Comparison of ENCODE assay signal across 9 mouse cellular contexts in the genomic region with DNA sequence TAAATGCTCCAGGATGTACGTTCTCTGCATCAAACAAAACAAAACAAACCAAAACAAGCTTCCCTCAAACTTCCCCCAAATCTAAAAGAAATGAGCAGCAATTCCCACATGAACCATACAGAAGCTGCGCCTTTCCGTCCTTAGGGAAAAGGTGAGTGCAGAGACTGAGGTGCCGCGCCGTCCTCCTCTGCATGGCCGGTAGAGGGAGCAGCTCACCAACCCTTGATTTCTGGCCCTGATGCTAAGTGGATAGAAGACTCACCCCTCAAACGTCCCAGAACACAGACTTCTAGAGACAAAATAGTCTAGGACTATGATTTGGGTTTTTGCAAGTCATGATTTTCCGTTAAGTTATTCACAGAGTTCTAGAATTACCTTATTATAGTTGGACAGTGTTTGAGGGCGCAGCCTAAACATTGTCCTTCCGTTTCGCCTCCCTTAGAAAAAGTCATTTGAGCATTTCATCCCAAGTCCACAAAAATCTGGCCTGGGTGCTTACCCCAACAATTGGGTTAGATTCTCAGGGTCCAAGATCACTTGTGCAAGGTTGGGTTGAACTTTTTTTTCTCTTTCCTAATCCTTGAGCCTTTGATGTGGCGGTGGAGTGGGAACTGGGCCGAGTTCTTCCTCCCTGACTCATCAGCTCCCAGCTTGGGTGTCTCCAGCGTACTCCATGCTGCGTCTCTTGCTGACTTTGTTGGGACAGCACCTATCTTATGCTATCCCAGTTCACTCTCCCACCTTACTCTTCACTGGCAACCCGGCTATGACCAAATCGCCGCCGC. TPM values are rescaled to one million over a fixed set of nuclear protein-coding genes. Genes with fewer than 3 reads are reported as not detected.
DNase-seq lines count a peak whose midpoint lies in the region; ATAC-seq and TF ChIP-seq lines count a peak whose summit lies in the region.
"Had no signal": no experiment of that assay in that cellular context is flagged by ENCODE, and none has a peak within 500 bp of the region (broad histone marks: within the 10 kb centered on the region; RNA-seq: fewer than 3 reads in every experiment).

No protein-coding gene starts in this region.

- H3K9ac ChIP-seq in heart, adult 2 months (ENCODE audit: low read depth, low read length), result no peak overlapping the region
- no peak overlapping the region for H3K9ac ChIP-seq in heart, embryonic 11.5 days (ENCODE audit: low read depth, low read length)
- H3K9ac ChIP-seq in forebrain, embryonic 14.5 days (ENCODE audit: low read length), result no peak overlapping the region
- no peak overlapping the region for H3K9ac ChIP-seq in liver, embryonic 14.5 days (replicated peaks)
- H3K9ac ChIP-seq: stomach, embryonic 15.5 days had no signal

- 0 out of 2 replicates have a peak, but pooled peaks have one; percentile 55 for TF ChIP-seq EP300 in heart, adult 2 months (IDR thresholded peaks at IDR 0.05; ENCODE audit: insufficient read depth, low read depth, low read length)
- TF ChIP-seq EP300 in liver, embryonic 14.5 days (IDR thresholded peaks at IDR 0.05; ENCODE audit: low read depth), result no peak

- intact Hi-C loops in heart, adult 2 months (cut with DNase I), result no loop called here

- ATAC-seq in heart, embryonic 11.5 days (replicated peaks; ENCODE audit: insufficient number of reproducible peaks, low FRiP score, low TSS enrichment), result no peak
- no peak for ATAC-seq in forebrain, embryonic 14.5 days
- no peak for ATAC-seq in liver, embryonic 14.5 days (ENCODE audit: insufficient read depth)

- TF ChIP-seq CTCF in heart, adult 2 months (IDR thresholded peaks at IDR 0.05), result peak; percentile 93
- peak; percentile 86 for TF ChIP-seq CTCF in C2C12 (IDR thresholded peaks at IDR 0.05; ENCODE audit: control insufficient read depth, insufficient read depth, insufficient read length)
- TF ChIP-seq CTCF in liver, embryonic 14.5 days (IDR thresholded peaks at IDR 0.05; ENCODE audit: low read depth), result peak; percentile 92

- H3K79me3 ChIP-seq in C2C12 (ENCODE audit: low read depth), result no peaks in the 10 kb centered on the region

- DNase-seq in heart, adult 2 months, result peak; percentile 64 to 72
- peak; percentile 81 to 87 for DNase-seq in adrenal gland, postnatal 36 days
- peak; percentile 69 for DNase-seq in forebrain, embryonic 14.5 days (ENCODE audit: low spot score)
- peak; percentile 36 to 62 for DNase-seq in kidney, adult 8-10 months
- DNase-seq in liver, embryonic 14.5 days (ENCODE audit: low read depth in 3 of 3, low spot score in 3 of 3), result no peak
- DNase-seq in right cerebral cortex, postnatal 4 days, result peak; percentile 57

- H3K4me1 ChIP-seq in heart, adult 2 months (ENCODE audit: control insufficient read depth, insufficient read depth, low read length), result no peaks in the 10 kb centered on the region
- H3K4me1 ChIP-seq in heart, embryonic 11.5 days (ENCODE audit: control insufficient read depth, insufficient read depth, low read length), result no peaks in the 10 kb centered on the region
- H3K4me1 ChIP-seq in forebrain, embryonic 14.5 days (ENCODE audit: control insufficient read depth, insufficient read depth, low read length), result no peaks in the 10 kb centered on the region
- no peaks in the 10 kb centered on the region for H3K4me1 ChIP-seq in liver, embryonic 14.5 days (replicated peaks; ENCODE audit: control insufficient read depth in 2 of 2, insufficient read depth in 2 of 2, low read length in 1 of 2)
- H3K4me1 ChIP-seq: stomach, embryonic 15.5 days had no signal

- H3K4me2 ChIP-seq in heart, embryonic 11.5 days, result no peak overlapping the region
- no peak overlapping the region for H3K4me2 ChIP-seq in forebrain, embryonic 14.5 days (ENCODE audit: low read length)
- H3K4me2 ChIP-seq in liver, embryonic 14.5 days (ENCODE audit: low read depth), result no peak overlapping the region
- H3K4me2 ChIP-seq: stomach, embryonic 15.5 days had no signal

- H3K36me3 ChIP-seq in heart, adult 2 months (ENCODE audit: control insufficient read depth, insufficient read depth, low read length), result no peaks in the 10 kb centered on the region
- H3K36me3 ChIP-seq in heart, embryonic 11.5 days (ENCODE audit: control insufficient read depth, insufficient read depth, low read length), result no peaks in the 10 kb centered on the region
- no peaks in the 10 kb centered on the region for H3K36me3 ChIP-seq in C2C12 (ENCODE audit: control insufficient read depth, insufficient read depth)
- H3K36me3 ChIP-seq in forebrain, embryonic 14.5 days (ENCODE audit: control insufficient read depth, insufficient read depth, low read length), result no peaks in the 10 kb centered on the region
- no peaks in the 10 kb centered on the region for H3K36me3 ChIP-seq in liver, embryonic 14.5 days (replicated peaks; ENCODE audit: control insufficient read depth, insufficient read depth, low read depth)
- H3K36me3 ChIP-seq: stomach, embryonic 15.5 days had no signal

- no peak for TF ChIP-seq POLR2A in heart, adult 2 months (IDR thresholded peaks at IDR 0.05; ENCODE audit: insufficient read depth, low read depth, low read length)

- H3K9me3 ChIP-seq in heart, embryonic 11.5 days (replicated peaks; ENCODE audit: control insufficient read depth, low read length), result no peaks in the 10 kb centered on the region
- no peaks in the 10 kb centered on the region for H3K9me3 ChIP-seq in forebrain, embryonic 14.5 days (replicated peaks; ENCODE audit: control insufficient read depth, low read length)
- no peaks in the 10 kb centered on the region for H3K9me3 ChIP-seq in liver, embryonic 14.5 days (ENCODE audit: control insufficient read depth, low read length)
- H3K9me3 ChIP-seq: stomach, embryonic 15.5 days had no signal

- H3K79me2 ChIP-seq in heart, adult 2 months (replicated peaks; ENCODE audit: control insufficient read depth, insufficient read depth, low read length), result no peaks in the 10 kb centered on the region
- no peaks in the 10 kb centered on the region for H3K79me2 ChIP-seq in C2C12 (ENCODE audit: control insufficient read depth, insufficient read depth)

- no peak overlapping the region for H3ac ChIP-seq in C2C12 (ENCODE audit: control insufficient read depth, insufficient read length, low read depth)

- H3K27me3 ChIP-seq in heart, adult 2 months (ENCODE audit: control insufficient read depth, insufficient read depth, low read length), result 0 out of 2 replicates have a peak, but pooled peaks cover 1% of the 10 kb centered on the region
- H3K27me3 ChIP-seq in heart, embryonic 11.5 days (ENCODE audit: control insufficient read depth, insufficient read depth, low read length), result peaks cover 5% of the 10 kb centered on the region
- no peaks in the 10 kb centered on the region for H3K27me3 ChIP-seq in C2C12 (ENCODE audit: control insufficient read depth, insufficient read depth, insufficient read length)
- no peaks in the 10 kb centered on the region for H3K27me3 ChIP-seq in forebrain, embryonic 14.5 days (replicated peaks; ENCODE audit: control insufficient read depth, insufficient read depth, low read length)
- no peaks in the 10 kb centered on the region; the same call in 1 of the 2 replicates for H3K27me3 ChIP-seq in liver, embryonic 14.5 days (ENCODE audit: control insufficient read depth, insufficient read depth, low read length)

- H3K4me3 ChIP-seq in heart, adult 2 months, result no peak overlapping the region
- H3K4me3 ChIP-seq in heart, embryonic 11.5 days (ENCODE audit: low read depth, low read length), result no peak overlapping the region
- H3K4me3 ChIP-seq in C2C12 (ENCODE audit: insufficient read depth, poor library complexity, severe bottlenecking), result no peak overlapping the region
- H3K4me3 ChIP-seq in forebrain, embryonic 14.5 days (ENCODE audit: low read depth, low read length), result no peak overlapping the region
- no peak overlapping the region for H3K4me3 ChIP-seq in liver, embryonic 14.5 days (ENCODE audit: insufficient read depth in 1 of 2, low read depth in 2 of 2, low read length in 2 of 2)
- H3K4me3 ChIP-seq: stomach, embryonic 15.5 days had no signal

- 48% methylated on average over 20 of the region's 20 CpGs for WGBS in heart, adult 2 months
- WGBS in heart, embryonic 11.5 days (ENCODE audit: insufficient replicate concordance), result 49% methylated on average over 20 of the region's 20 CpGs
- WGBS in forebrain, embryonic 14.5 days, result 56% methylated on average over 20 of the region's 20 CpGs
- WGBS in liver, embryonic 14.5 days (ENCODE audit: insufficient replicate concordance), result 49% methylated on average over 20 of the region's 20 CpGs

- no peak overlapping the region for H3K27ac ChIP-seq in heart, adult 2 months
- H3K27ac ChIP-seq in heart, embryonic 11.5 days (ENCODE audit: low read depth, low read length), result no peak overlapping the region
- H3K27ac ChIP-seq in forebrain, embryonic 14.5 days (ENCODE audit: low read depth, low read length), result no peak overlapping the region
- no peak overlapping the region for H3K27ac ChIP-seq in liver, embryonic 14.5 days
- H3K27ac ChIP-seq: stomach, embryonic 15.5 days had no signal

TF ChIP-seq in C2C12, 6 proteins besides CTCF, POLR2A, EP300 and RAD21:
- TF ChIP-seq MAX (IDR thresholded peaks at IDR 0.05) (no peak), MYOG (IDR thresholded peaks at IDR 0.05; ENCODE audit: control insufficient read depth, extremely low read depth, insufficient read length) (no peak), MYOD1 (IDR thresholded peaks at IDR 0.05; ENCODE audit: control insufficient read depth, insufficient read length, low read depth) (peak; percentile 14), FOSL1 (IDR thresholded peaks at IDR 0.05; ENCODE audit: insufficient read depth, low read length, poor library complexity, severe bottlenecking) (no peak), USF1 (IDR thresholded peaks at IDR 0.05; ENCODE audit: low read depth) (no peak), CEBPB (IDR thresholded peaks at IDR 0.05; ENCODE audit: low read depth) (peak; percentile 26)

RNA-seq across cellular contexts. Expression of a gene that starts 33.5 kb away (rescaled TPM):
- 10 to 100 TPM; 41.6 to 45.1 TPM for total RNA-seq in heart, adult 2 months (2021)
- 10.3 and 16.3 TPM in 2 replicates for polyA plus RNA-seq in heart, adult 2 months (2012; rRNA removed)
- 40.1 and 45.1 TPM in 2 replicates for polyA plus RNA-seq in heart, embryonic 11.5 days (2014; fragmentation: Nextera tagmentation; extraction: Ambion mirVana)
- 13.7 TPM for polyA plus RNA-seq in C2C12 (2012; fragmentation: generic; extraction: Trizol)
- 10 to 100 TPM; 68.6 to 71.0 TPM for total RNA-seq in adrenal gland, postnatal 36 days (2021)
- polyA plus RNA-seq in forebrain, embryonic 14.5 days (2014; fragmentation: Nextera tagmentation; extraction: Ambion mirVana), result 33.5 and 43.0 TPM in 2 replicates
- 21.7 and 40.3 TPM in 2 replicates for polyA plus RNA-seq in liver, embryonic 14.5 days (2012; rRNA removed)
- polyA plus RNA-seq in liver, embryonic 14.5 days (2014; fragmentation: Nextera tagmentation; extraction: Ambion mirVana), result 45.3 and 47.0 TPM in 2 replicates

Comparison
In these comparisons a context has a peak if more than half of its experiments do, and no peak if none do; other contexts are left out.
1. DNase-seq: peak in heart, adult 2 months (2 of 2), adrenal gland, postnatal 36 days (2 of 2), forebrain, embryonic 14.5 days (single experiment), kidney, adult 8-10 months (2 of 2) and right cerebral cortex, postnatal 4 days (single experiment); none in liver, embryonic 14.5 days (0 of 3).
2. Peak in every context shown above with its lines, with median percentiles within 50 percentile points of each other: CTCF ChIP-seq.